Mouse (Mus musculus) lung, postnatal 4 days (tissue): ENCODE results near the gene Srebf1.

Source experiments
- DNase-seq, 2 experiments: peaks; one replicate each; pipeline ENCODE4 v3.0.0; 2021

Gene Srebf1

DNA sequence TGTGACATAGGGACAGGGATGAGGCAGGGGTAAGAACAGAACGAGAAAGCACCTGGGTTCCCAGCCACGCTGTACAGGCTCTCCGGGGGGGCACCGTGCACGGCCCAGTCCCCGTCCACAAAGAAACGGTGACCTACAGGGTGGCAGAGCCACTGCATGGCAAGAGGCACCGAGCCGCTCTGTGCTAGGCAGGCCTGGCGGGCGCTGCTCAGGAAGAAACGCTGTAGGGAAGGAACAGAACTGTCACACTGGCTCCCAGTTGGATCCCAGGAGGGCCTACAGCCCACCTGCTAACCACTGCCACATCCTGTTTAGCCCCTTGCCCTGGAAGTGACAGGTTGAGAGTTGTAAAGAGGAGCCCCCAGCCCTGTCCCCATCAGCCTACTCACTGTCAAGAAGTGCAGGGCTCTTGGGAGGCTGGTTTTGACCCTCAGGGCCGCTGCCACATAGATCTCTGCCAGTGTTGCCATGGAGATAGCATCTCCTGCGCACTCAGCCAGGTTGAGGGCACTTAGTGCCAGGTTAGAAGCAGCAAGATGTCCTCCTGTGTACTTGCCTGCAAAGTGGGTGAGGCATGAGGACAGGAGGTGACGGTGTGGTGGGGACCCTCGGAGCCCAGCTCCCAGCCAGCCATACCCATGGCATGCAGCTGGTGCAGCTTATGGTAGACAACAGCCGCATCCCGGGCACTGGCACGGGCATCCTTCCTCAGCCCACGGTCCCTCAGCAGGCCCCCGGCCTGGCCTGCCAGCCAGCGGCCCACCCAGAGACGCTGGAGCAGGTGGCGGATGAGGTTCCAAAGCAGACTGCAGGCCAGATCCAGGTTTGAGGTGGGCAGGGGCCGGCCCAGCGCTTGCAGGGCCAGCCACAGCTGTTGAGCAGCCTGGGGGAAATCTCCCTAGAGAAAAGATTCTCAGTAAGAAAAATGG lies 19.4 kb downstream of the Srebf1 start:
- peak in 1 of 2 experiments; percentile 21 for DNase-seq

DNA sequence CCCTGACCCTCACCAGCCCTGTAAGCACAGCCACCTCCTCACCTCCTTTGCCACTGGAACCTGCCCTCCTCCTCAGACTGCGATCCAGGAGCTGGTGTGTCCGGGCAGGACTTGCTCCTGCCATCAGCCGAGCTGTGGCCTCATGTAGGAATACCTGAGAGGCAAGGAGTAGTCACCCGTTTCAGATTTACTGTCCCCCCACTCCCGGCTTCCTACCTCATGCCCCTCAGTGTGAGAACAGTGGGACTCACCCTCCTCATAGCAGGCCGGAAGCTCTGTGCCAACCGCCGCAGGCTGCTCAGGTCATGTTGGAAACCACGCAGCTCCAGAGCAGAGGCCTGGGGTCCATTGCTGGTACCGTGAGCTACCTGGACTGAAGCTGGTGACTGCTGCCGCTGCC lies 22.0 kb downstream of the Srebf1 start:
- DNase-seq: peak in 1 of 2 experiments; percentile 24

DNA sequence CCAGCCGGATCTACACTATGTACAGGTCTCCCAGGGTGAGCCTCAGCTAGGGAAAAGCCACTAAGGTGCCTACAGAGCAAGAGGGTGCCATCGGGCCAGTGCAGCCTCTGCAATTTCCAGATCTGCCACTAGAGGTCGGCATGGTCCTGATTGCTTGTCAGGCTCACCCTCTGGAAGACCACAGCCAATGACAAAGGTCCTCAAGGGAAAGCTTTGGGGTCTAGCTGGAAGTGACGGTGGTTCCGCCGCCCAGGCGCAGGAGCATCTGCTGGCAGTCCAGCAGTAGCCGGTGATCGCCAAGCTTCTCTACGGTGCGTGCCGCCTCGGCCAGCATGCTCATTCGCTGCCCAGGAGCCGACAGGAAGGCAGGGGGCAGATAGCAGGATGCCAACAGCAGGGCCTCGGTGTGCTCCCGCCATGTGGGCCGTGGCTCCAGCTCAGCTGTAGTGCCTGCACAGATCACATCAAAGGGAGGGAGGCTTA lies 22.6 kb downstream of the Srebf1 start:
- DNase-seq: peak; percentile 89 to 94

DNA sequence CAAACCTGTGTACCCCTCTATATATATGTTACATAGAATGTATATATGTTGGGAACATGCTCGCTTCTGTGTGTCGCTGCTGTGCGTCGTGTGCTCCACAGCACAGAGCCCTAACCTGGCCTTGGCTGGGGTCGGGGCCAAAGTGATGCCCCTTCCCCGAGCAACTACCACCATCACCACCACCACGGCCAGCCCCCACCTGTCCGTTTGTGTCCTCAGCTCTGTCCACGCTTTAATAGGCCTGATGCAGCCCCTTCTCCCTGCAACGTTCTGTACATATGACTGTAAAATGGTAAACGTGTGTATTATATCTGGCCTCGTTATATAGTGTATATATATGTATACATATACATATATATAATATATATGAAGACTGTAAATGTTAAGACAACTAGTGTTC lies 23.7 kb downstream of the Srebf1 start:
- no peak for DNase-seq

DNA sequence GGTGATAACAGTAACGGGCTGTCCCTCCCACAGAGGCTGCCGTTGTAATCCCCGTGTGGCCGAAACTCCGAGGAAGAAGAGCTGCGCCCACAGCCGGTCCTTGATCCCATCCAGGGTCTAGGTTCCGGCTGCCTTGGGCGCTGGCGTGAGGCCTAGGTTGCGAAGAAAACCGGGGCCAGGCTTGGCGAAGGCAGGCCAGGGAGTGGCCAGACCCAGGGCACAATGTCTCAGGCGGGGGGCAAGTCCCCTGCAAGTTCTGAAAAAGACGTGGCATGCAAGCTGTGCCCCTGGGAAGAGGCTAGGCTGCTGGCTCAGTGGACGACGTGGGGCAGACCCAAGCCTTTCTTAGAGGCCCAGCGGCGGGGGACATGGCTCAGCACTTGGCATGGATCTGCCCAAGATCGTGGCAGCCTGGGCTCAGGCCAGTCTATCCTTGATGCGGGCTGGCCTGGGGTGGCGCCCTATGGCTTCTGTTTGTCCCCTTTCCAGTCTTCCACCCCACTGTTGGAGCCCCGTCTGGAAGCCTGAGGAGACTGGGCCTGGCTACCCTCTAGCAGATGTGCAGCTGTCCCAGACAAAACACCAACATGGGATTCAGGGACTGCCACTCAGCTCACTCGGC lies 24.3 kb downstream of the Srebf1 start:
- no peak for DNase-seq

DNA sequence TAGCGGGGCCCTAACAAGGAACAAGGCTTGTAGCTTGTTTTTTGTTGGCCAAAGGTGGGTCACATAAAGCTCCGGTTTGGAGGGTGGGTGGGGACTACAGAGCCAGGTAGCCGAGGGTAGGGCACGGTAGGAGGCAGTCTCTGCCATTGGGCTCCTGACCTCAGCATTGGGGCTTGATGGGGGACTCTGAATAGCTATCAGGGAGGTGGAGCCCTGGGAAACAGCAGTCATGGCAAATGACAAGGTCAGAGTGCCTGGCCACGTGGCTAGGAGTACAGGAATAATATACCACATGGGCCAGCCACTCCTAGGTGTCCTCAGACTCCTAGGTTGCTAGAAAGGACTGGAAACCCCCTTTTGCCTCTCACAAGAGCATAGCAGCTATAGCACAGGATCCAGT lies 26.0 kb downstream of the Srebf1 start:
- DNase-seq: no peak

DNA sequence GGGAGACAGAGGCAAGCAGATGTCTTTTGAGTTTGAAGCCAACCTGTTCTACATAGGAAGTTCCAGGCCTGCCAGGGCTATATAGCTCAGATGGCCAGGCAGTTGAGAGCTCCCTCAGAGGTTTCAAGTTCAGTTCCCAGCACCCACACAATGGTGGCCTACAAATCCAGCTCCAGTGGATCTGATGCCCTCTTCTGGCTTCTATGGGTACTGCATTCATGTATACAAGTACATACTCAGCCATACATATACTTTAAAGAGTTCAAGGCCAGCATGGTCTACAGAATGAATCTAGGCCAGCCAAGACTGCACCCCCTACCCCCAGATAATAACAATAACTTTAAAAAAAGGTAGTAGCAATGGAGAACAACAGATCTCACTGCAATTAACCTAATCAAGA lies 27.3 kb downstream of the Srebf1 start:
- DNase-seq: no peak

DNA sequence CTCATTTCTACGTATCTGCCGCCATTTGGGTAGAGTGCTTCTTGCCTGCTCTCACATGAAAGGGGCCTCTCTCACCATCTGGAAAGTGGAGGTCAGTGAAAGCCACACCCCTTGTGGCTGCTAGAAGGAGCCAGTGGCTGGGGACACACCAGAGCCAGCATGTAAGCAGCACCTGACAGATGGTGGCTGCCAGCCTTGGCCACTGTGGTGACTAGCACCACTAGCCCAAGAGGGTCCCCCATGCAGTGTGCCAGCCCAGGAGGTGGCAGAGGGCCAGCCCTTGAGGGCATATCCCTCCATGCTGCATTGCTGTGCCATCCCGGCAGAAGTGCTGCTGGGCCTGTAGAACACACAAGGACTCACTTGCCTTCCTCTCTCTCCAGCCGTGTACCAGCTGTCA lies 28.8 kb downstream of the Srebf1 start:
- DNase-seq: no peak

DNA sequence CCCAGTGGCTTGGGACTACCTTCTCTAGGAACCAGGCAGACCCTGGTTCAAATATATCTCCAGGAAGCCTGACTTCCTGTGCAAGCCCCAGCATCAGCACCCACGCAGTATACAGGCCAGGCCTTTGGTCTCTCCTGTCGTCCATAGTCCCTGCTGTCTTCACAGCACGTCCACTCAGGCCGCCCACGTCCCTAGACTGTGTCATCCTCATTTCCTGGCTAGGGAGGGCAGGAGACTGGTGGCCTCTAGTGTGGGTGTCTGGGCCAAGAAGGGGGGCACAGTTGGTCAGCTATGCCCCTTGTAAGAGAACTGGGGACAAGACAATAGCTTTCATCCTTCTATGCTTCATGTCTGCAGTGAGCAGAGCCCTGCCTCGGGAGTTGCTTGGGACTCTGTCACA lies 29.8 kb downstream of the Srebf1 start:
- DNase-seq: no peak

DNA sequence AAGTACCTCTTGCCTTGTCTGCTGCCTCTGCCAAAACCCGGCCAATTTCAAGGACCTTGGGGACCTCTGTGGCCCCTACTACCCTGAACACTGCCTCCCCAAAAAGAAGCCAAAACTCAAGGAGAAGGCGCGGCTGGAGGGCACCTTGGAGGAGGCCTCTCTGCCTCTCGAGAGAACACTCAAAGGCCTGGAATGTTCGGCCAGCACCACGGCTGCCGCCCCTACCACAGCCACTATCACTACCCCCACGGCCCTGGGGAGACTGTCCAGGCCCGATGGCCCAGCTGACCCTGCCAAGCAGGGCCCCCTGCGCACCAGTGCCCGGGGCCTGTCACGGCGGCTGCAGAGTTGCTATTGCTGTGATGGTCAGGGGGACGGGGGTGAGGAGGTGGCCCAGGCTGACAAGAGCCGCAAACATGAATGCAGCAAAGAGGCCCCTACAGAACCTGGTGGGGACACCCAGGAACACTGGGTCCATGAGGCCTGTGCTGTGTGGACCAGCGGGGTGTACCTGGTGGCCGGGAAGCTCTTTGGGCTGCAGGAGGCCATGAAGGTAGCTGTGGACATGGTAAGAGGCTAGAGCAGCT lies 32.2 kb downstream of the Srebf1 start:
- DNase-seq: peak; percentile 50 to 63

DNA sequence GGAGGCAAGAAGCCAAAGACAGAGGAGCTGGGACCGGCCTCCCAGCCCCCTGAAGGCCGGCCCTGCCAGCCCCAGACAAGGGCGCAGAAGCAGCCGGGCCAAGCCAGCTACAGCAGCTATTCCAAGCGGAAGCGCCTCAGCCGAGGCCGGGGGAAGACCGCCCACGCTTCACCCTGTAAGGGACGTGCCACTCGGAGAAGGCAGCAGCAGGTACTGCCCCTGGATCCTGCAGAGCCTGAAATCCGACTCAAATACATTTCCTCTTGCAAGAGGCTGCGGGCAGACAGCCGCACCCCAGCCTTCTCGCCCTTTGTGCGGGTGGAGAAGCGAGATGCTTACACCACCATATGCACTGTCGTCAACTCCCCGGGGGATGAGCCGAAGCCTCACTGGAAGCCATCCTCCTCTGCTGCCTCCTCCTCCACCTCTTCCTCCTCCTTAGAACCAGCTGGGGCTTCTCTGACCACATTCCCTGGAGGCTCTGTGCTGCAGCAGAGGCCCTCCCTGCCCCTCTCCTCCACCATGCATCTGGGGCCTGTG lies 32.8 kb downstream of the Srebf1 start:
- DNase-seq: peak in 1 of 2 experiments; percentile 58

DNA sequence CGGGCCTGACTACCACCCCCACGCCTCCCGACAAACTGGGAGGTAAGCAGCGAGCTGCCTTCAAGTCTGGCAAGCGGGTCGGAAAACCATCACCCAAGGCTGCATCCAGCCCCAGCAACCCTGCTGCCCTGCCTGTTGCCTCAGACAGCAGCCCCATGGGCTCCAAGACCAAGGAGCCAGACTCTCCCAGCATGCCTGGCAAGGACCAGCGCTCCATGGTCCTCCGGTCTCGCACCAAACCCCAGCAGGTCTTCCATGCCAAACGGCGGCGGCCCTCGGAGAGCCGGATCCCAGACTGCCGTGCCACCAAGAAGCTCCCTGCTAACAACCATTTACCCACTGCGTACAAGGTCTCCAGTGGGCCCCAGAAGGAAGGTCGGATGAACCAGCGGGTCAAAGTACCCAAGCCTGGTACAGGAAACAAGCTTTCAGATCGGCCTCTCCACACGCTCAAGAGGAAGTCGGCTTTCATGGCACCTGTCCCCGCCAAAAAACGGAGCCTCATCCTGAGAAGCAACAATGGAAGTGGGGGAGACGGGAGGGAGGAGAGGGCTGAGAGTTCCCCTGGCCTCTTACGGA lies 34.0 kb downstream of the Srebf1 start:
- peak in 1 of 2 experiments; percentile 21 for DNase-seq

DNA sequence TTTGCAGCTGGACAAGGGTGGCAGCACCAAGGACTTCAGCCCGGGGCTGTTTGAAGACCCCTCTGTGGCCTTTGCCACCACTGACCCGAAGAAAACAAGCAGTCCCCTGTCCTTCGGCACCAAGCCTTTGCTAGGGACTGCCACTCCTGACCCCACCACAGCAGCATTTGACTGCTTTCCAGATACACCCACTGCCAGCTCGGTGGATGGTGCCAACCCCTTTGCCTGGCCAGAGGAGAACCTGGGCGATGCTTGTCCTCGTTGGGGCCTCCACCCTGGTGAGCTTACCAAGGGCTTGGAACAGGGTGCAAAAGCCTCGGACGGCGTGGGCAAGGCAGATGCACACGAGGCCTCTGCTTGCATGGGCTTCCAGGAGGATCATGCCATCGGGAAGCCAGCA lies 35.3 kb downstream of the Srebf1 start:
- DNase-seq: no peak

DNA sequence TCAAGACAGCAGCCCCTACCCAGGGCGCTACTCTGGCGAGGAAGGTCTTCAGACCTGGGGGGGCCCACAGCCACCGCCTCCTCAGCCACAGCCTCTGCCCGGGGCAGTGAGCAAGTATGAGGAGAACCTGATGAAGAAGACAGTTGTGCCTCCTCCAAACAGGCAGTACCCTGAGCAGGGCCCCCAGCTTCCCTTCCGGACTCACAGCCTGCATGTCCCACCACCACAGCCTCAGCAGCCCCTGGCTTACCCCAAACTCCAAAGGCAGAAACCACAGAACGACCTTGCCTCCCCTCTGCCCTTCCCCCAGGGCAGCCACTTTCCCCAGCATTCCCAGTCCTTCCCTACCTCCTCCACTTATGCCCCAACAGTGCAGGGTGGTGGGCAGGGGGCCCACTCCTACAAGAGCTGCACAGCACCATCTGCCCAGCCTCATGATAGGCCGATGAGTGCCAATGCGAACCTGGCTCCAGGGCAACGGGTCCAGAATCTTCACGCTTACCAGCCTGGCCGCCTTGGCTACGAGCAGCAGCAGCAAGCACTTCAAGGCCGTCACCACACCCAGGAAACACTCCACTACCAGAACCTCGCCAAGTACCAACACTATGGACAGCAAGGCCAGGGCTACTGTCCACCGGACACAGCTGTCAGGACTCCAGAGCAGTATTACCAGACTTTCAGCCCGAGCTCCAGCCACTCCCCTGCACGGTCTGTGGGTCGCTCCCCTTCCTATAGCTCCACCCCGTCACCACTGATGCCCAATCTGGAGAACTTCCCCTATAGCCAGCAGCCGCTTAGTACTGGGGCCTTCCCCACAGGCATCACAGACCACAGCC lies 36.8 kb downstream of the Srebf1 start:
- peak; percentile 62 to 63 for DNase-seq

DNA sequence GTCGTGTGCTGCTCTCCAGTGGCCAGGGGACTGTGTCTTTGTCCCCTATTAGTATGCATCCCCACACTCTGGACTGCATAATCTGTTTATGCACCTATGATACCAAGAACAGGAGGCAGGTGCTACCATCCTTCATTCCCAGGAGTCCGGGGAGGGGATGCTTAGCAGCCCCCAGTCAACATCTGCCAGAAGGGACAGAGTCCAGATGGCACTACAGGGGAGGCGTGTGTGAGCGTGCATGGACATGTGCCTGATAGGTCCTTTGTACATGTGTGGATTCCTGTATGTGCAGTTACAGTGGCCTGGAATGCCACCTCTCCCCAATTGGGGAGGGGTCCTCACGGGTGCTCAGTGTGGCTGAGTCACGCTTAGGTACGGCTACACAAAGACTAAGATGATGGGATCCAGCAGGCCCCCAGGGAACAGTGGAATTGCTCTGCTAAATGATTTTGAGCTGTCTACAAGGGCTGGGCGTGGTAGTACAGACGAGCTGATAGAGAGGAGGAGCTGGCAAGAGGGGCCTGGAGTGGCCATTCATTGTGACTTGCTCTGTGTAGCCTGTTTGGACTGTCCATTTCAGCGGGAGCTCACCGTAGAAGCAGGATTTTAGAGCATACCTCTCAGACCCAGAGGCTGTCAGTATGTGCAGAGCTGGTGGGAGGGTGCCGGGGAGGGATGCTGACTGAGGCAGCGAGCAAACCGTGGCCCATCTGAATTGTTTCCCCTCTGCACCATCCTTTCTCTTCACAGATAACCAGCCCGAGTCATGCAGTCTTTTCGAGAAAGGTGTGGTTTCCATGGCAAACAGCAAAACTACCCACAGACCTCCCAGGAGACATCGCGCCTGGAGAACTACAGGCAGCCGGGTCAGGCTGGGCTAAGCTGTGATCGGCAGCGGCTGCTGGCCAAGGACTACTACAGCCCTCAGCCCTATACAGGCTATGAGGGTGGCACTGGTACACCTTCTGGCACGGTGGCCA lies 37.7 kb downstream of the Srebf1 start:
- peak in 1 of 2 experiments; percentile 20 for DNase-seq

DNA sequence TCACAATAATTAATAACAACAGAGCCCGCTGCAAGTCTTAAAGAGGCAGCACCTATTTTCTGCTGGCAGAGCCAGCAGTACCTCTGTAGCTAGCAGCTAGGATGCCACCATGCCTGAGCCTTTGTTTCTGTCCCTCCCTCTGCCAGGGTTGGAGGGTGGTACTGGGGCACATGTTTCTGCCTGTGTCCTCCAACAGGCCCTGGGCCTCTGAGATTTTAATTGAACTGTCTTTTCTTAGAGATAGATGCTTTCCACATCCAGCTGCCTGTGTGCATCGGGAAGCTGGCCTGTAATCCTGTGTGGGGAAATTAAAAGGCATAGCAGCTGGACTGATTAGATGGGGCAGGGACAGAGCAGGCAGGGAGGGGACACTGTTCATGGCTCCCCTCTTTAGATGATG lies 39.6 kb downstream of the Srebf1 start:
- no peak for DNase-seq

DNA sequence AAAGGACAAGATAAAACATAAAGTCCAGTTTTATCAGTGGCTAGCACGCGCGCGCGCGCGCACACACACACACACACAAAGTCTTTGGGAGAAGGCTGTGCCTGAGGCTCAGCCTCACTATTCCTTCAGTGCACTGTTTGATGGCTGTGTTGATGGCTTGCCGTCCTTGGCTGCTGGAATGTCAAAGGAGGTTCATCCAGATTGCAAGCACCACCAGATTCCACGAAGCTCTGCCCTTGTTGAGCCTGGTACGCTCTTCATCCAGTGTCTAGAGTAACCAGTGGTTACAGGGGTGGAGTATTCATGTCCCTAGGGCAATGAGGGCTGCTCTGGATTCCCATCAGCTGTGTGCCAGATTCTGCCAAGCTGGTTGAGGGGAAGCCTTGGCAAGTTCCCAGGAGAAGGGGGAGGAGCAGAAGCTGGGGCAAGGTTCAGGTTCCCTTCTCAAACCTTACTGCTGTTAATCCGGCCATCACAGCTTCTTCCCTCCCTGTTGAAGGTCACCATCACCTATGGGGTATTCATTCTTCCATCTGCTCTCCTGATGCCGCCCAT lies 40.2 kb downstream of the Srebf1 start:
- no peak for DNase-seq

DNA sequence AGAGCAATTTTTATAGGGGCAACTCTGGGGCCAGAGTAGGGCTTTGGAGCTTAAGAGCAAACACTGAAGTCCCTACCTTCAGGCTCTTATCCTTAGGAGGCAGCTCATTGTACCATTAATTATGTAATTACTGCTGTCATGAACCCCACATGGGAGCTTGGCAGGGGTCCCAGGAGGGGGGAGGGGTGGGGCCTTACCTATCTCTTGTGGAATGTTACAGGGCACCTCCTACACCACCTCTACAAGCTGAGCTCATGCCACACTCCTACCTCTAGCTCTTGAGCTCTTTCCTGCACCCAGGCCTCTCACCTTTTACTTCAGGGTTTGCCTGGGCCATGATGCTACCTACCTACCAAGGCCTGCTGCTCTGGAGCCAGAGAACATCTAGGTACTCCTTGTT lies 43.9 kb downstream of the Srebf1 start:
- DNase-seq: peak; percentile 61 to 77

DNA sequence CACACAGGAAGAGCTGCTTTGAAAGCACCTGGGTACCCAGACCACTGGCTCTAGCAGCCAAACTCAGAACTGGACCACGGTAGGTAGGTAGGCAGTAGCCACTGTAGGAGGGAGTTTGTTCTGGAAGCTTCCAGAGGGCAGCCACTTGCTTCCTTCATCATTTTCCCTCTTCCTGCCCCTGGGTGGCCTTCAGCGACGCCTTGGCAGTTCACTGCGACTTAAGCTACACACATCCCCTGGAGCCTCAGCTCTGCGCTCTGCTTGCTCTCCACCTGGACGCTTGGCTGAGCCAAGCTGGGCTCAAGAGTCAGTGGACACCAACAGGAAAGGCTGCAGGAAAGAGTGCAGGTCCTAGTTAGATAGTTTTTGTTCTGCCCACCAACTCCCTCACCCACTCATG lies 44.4 kb downstream of the Srebf1 start:
- DNase-seq: no peak

DNA sequence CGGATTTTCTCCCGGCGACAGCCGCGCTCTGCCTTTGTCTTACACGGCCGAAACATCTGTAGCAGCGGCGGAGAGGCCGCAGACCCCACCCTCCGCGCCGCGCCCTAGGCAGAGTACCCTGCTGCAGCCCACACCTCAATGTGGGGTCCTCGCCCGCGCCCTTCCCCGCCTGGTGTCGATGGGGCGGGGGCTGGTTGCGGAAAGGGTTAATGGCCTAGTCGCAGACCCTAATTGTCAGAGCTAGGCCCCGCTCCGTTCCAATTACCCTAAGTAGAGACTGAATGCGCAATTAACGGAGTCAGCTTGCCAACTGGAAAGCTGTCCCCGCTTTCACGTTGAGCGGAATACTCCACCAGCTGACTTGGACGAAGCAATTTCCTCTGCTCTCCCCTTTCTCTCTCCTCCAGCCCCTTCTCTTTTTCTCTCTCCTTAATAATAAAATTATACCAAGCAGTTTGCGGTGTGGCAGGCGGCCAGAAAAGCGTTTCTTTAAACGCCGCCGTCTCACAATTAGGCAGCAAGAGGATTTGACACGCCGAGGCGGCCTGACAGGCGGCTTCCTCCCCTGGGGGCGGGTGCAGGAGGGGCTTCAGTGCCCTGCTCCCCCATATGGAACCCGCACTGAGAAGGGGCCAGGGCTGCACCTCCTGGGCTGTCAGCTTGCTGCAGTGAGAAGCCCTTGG lies 45.3 kb downstream of the Srebf1 start:
- peak; percentile 55 to 64 for DNase-seq
